Mouse (Mus musculus) mouse trophoblast stem cell (cell line): ENCODE results near the gene Slc35e3.

ENCODE experiments used
- in situ Hi-C, 2 experiments: fragments of 300-500 bp; cut with MseI, MboI; formaldehyde crosslinking; loops; 2 replicates in 1 of 2; 3 replicates in 1 of 2; pipeline ENCODE4 v1.15.1; 2025

Gene Slc35e3

DNA sequence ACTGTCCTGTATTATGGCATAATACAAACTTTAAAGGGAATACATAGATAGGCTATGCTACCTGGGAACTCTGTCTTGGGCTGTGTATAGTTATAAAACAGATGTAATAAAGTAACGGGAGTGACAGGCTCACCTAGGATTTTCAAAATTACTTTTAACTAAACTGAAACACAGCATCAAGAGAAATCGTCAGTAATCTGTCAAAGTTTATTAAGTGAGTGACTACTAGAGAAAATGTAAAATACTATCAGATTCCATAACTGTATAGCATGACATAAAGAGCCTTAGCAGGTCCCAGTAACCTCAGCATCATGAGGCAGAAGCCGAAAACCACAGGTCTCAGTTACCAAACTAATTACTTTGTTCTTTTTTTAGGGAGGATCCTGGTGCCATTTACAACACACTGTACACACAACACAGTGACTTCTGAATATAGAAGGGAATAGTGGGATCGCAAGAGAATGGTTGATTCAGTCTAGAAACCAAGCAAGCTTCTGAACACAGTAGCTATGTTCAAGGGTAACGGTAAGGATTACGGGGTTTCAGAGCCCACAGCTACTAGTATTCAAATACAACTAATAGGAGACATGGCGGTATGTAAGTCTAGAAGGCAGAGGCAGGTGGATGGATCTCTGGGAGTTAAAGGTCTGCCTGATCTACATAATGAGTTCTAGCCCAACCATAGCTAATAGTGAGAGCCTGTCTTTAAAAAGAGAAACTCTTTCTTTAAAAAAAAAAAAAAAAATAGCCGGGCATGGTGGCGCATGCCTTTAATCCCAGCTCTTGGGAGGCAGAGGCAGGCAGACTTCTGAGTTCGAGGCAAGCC is 47.6 kb downstream of the Slc35e3 start:
- in situ Hi-C loops, result no loop called here

DNA sequence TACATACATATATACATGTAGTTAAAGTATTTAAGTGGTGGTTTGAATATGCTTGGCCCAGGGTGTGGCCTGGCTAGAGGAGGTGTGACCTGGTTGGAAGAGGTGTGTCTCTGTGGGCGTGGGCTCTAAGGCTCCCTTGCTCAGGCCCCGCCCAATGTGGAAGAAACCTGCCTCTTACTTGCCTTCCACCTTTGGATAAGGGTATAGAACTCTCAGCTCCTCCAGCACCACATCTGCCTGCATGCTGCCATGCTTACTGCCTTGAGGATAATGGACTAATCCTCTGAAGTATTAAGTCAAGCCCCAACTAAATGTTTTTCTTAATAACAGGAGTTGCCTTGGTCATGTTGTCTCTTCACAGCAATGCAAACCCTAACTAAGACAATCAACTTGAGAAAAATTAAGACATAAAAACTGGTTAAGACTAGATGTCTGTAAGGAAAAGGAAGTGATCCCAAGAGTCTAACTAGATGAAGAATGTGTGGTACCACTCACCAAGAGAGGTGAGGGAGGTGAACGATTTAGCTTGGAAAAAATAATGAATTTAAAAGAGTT is 48.5 kb downstream of the Slc35e3 start:
- in situ Hi-C loops, result no loop called here

DNA sequence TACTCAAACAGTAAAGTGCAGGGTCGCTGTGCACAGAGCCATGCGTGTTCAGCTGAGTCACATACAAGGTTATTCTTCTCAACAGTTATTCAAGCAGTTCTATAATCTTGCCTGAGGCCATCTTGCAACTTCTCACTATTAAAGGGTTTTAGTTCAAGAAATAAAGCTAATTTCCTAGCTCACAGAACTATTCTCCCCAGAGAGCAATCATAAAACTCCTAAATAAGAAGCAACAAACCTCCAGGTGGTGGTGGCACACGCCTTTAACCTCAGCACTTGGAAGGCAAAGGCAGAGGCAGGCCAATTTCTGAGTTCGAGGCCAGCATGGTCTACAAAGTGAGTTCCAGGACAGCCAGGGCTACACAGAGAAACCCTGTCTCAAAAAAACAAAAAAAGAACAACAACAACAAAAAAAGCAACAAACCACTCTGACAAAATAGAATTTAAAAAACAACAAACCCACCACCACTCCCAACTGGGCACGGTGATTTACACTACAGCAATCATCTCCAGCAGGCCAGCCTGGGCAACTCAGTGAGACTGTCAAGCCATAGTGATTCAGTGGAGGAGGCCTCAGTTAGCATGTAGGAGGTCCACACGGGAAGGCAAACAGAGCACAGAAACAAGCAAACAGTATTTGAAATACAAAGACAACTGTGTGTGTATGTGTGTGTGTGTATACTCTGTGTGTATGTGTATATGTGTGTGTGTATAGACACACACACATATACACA is 49.2 kb downstream of the Slc35e3 start:
- in situ Hi-C loops, result no loop called here

DNA sequence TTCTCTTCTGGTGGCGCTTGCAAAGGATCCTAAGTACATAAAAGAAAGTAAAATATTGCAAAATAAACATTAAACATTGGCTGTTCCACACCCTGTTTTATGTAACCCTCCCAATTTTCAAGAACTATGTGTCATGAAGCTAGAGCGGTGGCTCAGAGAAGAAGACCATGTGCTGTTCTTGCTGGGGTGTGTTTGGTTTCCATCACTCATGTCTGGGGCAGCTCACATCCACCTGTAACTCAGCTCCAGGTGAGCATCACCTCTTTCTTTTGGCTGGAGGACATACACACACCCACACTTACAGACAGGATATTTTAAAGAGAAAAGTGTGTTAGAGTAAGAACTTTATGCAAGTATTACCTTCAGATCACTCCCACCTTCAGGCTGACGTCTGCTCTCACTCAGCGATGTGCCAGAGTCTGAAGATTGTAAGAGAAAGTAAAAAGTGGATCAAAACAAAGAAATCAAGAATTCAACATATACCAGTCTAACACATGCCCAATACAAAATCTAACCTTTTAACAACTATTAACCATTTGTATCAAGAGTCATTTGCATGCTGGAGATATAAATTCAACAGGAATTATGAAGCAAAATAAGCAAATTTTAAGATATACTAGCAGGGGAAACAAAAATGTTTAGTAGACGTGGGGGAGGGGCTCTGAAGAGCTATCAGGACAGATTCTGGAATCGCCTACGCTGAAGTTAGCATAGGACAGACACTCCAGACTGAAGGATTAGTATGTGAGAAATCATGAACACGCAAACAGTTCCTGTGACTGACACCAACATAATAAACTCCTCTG is 49.9 kb downstream of the Slc35e3 start:
- in situ Hi-C loops, result no loop called here

GRCm38 (mm10) chr10:117695605-117696004 is 50.6 kb downstream of the Slc35e3 start:
- in situ Hi-C loops, result no loop called here

DNA sequence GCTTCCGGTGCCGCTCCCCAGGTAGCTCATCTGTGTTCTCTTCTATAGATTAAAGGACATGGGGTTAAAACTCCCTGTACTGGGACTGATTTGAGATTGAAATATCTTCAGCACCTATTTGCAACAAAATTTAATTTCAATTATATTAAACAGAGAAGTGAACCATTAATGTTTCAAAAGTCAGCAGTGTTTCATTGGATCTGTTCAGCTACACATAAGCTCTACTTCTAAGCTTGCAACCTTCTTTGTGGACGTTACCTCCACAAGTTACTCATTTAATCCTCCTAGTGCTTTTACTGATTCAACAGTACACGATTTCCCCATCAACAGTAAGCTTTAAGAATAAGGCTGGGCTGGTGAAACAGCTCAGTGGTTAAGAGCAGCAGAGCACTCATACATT is 51.1 kb downstream of the Slc35e3 start:
- in situ Hi-C loops, result no loop called here

- in situ Hi-C loops, result no loop called here
Observed at GRCm38 (mm10) chr10:117694255-117694953, 51.8 kb downstream of the Slc35e3 start.

DNA sequence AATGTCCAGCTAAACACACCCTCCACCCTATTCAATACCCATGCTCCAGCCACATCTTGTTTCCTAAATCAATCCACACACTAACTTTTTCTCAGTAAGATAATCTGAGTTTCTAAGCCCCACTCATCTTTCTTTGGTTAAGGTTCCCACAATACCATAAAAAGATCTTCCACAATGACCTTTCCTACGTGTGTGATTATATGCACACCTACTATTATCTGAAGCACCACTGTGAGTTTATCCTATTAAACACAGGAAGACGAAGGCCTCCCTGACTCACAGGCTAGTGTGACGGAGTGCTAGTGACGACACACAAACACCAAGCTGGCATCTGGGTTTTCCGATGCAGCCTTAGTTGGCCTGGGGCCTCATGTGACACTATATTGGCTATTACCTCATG is 53.2 kb downstream of the Slc35e3 start:
- in situ Hi-C loops, result no loop called here

- in situ Hi-C loops, result no loop called here
Observed at GRCm38 (mm10) chr10:117692173-117692572, 54.0 kb downstream of the Slc35e3 start.

- in situ Hi-C loops, result no loop called here
Observed at GRCm38 (mm10) chr10:117691389-117691968, 54.7 kb downstream of the Slc35e3 start.

- in situ Hi-C loops, result no loop called here
Observed at GRCm38 (mm10) chr10:117690770-117691296, 55.3 kb downstream of the Slc35e3 start.

GRCm38 (mm10) chr10:117690101-117690352 is 56.1 kb downstream of the Slc35e3 start:
- in situ Hi-C loops, result no loop called here

- in situ Hi-C loops, result no loop called here
Observed at GRCm38 (mm10) chr10:117689297-117690100, 56.7 kb downstream of the Slc35e3 start.

GRCm38 (mm10) chr10:117688204-117689151 is 57.7 kb downstream of the Slc35e3 start:
- in situ Hi-C loops, result no loop called here

- in situ Hi-C loops, result no loop called here
Observed at GRCm38 (mm10) chr10:117687577-117687976, 58.6 kb downstream of the Slc35e3 start.

GRCm38 (mm10) chr10:117687018-117687417 is 59.1 kb downstream of the Slc35e3 start:
- in situ Hi-C loops, result no loop called here

- in situ Hi-C loops, result no loop called here
Observed at GRCm38 (mm10) chr10:117685849-117686591, 60.1 kb downstream of the Slc35e3 start.

DNA sequence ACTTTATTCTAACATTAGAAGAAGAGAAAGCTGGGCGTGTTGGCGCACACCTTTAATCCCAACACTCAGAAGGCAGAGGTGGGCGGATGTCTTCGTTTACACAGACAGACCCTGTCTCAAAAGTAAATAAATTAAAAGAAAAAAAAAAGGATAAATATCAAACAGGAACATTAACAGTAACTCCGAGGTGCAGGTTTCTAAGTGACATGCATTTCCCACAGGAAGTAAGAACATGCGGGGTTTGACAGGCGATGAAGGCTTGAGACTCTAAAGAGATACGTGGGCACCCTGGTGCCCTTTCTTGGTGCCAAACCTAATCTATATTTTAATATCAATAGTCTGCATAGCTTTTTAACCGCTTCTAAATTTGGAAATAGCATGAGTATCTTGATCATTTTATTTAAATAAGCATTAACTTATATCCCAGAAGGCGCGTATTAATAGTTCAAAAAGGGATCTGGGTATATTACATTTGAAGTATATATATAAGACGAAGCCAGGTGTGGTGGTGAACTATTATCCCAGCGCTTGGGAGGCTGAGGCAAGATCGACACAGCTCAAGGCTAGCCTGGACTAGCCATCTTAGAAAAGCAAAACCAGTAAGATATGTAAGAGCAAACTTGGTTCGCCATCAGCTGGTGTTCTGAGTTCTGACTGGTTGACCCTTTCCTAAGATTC is 60.9 kb downstream of the Slc35e3 start:
- in situ Hi-C loops, result no loop called here
